Mouse (Mus musculus): ENCODE measurements around the gene Cpt1c. TPM values are rescaled to one million over a fixed set of nuclear protein-coding genes. Genes with fewer than 3 reads are reported as not detected.

The Cpt1c gene
- total and polyA plus RNA-seq, 2 experiments from 2014 or later = 50.7 to 99.4 TPM

GRCm38 (mm10) chr7:44916881-44917280 is 57.8 kb downstream of the Cpt1c start:
- Histone ChIP-seq H3K4me1 (ENCODE audit: insufficient read depth, low read length) (no peaks in the 10 kb centered on the region), H3K9ac (replicated peaks; ENCODE audit: low read length) (no peak overlapping the region), H3K27me3 (ENCODE audit: insufficient read depth, low read length) (no peaks in the 10 kb centered on the region), H3K4me3 (ENCODE audit: low read length) (no peak overlapping the region), H3K4me2 (ENCODE audit: low read depth, low read length) (no peak overlapping the region), H3K27ac (no peak overlapping the region), H3K36me3 (ENCODE audit: insufficient read depth, low read length) (peaks cover 18% of the 10 kb centered on the region; the same call in 1 of the 2 replicates), H3K9me3 (ENCODE audit: low read length) (no peaks in the 10 kb centered on the region)
- no peak for TF ChIP-seq CTCF (IDR thresholded peaks at IDR 0.05; ENCODE audit: low read depth)
- 90% methylated on average over 4 of the region's 4 CpGs for WGBS
- DNase-seq (ENCODE audit: low spot score) (no peak), ATAC-seq (0 out of 2 replicates have a peak, but pooled peaks have one; percentile 19)

GRCm38 (mm10) chr7:44916191-44916590 is 58.5 kb downstream of the Cpt1c start:
- Histone ChIP-seq H3K4me2 (ENCODE audit: low read depth, low read length) (no peak overlapping the region), H3K27ac (no peak overlapping the region), H3K4me1 (ENCODE audit: insufficient read depth, low read length) (no peaks in the 10 kb centered on the region), H3K36me3 (ENCODE audit: insufficient read depth, low read length) (peaks cover 18% of the 10 kb centered on the region; the same call in 1 of the 2 replicates), H3K4me3 (ENCODE audit: low read length) (no peak overlapping the region), H3K9ac (replicated peaks; ENCODE audit: low read length) (no peak overlapping the region), H3K9me3 (ENCODE audit: low read length) (no peaks in the 10 kb centered on the region), H3K27me3 (ENCODE audit: insufficient read depth, low read length) (no peaks in the 10 kb centered on the region)
- TF ChIP-seq CTCF (IDR thresholded peaks at IDR 0.05; ENCODE audit: low read depth) = no peak
- DNase-seq (ENCODE audit: low spot score) (no peak), ATAC-seq (no peak)
- WGBS = 86% methylated on average over 6 of the region's 6 CpGs

- Histone ChIP-seq H3K4me2 (ENCODE audit: low read depth, low read length) (no peak overlapping the region), H3K9ac (replicated peaks; ENCODE audit: low read length) (no peak overlapping the region), H3K27me3 (ENCODE audit: insufficient read depth, low read length) (no peaks in the 10 kb centered on the region), H3K36me3 (ENCODE audit: insufficient read depth, low read length) (peaks cover 26% of the 10 kb centered on the region; the same call in 1 of the 2 replicates), H3K4me3 (ENCODE audit: low read length) (no peak overlapping the region), H3K4me1 (ENCODE audit: insufficient read depth, low read length) (no peaks in the 10 kb centered on the region), H3K9me3 (ENCODE audit: low read length) (no peaks in the 10 kb centered on the region), H3K27ac (no peak overlapping the region)
- TF ChIP-seq CTCF (IDR thresholded peaks at IDR 0.05; ENCODE audit: low read depth) = no peak
- DNase-seq (ENCODE audit: low spot score) (no peak), ATAC-seq (no peak)
- 93% methylated on average over 9 of the region's 9 CpGs for WGBS
These were observed 59.3 kb downstream of the Cpt1c start for GRCm38 (mm10) chr7:44915314-44915713.

DNA sequence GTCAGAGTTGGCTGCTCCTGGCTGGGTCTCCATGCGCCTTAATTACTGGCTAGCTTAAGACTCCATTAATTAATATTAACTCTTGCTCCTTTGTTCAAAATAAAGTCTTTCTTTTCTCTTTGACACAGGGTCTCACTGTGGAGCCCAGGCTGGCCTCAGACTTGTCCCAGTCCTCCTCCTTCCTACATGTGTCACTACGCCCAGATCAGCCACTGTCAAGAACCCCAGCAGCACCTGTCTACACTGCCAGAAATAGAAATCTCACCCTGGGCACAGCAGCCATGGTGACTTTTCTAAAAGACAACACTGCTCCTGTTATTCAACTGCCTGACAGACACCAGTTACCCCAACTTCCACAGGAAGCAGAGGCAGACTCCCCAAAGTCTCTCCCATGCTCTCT is 60.3 kb downstream of the Cpt1c start:
- no peaks in the 10 kb centered on the region for H3K4me1 ChIP-seq (ENCODE audit: insufficient read depth, low read length)
- H3K4me2 ChIP-seq (ENCODE audit: low read depth, low read length) = no peak overlapping the region
- H3K4me3 ChIP-seq (ENCODE audit: low read length) = no peak overlapping the region
- no peaks in the 10 kb centered on the region for H3K9me3 ChIP-seq (ENCODE audit: low read length)
- ATAC-seq (no peak), DNase-seq (ENCODE audit: low spot score) (no peak)
- TF ChIP-seq CTCF (IDR thresholded peaks at IDR 0.05; ENCODE audit: low read depth) = no peak
- H3K27me3 ChIP-seq (ENCODE audit: insufficient read depth, low read length) = no peaks in the 10 kb centered on the region
- peaks cover 34% of the 10 kb centered on the region; the same call in 1 of the 2 replicates for H3K36me3 ChIP-seq (ENCODE audit: insufficient read depth, low read length)
- no peak overlapping the region for H3K9ac ChIP-seq (replicated peaks; ENCODE audit: low read length)
- no peak overlapping the region for H3K27ac ChIP-seq
- 82% methylated on average over 2 of the region's 2 CpGs for WGBS

Small RNA genes lying within 50 kb of the gene (microRNA-seq; reads per million reads assigned to microRNA genes)
- 1.1 to 1.8 reads per million in 2 experiments for gene Mir7054

Other genes with a start within 250 kb of the Cpt1c start
Only the 30 nearest of the 35 such genes appear.
- gene Nup62, start 158.8 kb downstream of the Cpt1c start, total RNA-seq (2014; rRNA removed) = 67.0 and 69.0 TPM in 2 replicates
- gene Nup62, start 158.8 kb downstream of the Cpt1c start, polyA plus RNA-seq (2015; fragmentation: Nextera tagmentation; extraction: Ambion mirVana) = 42.9 and 46.4 TPM in 2 replicates
- gene Il4i1, start 158.5 kb downstream of the Cpt1c start, total RNA-seq (2014; rRNA removed) = 0.47 and 0.68 TPM in 2 replicates
- 0.52 and 0.58 TPM in 2 replicates for gene Il4i1, start 158.5 kb downstream of the Cpt1c start, polyA plus RNA-seq (2015; fragmentation: Nextera tagmentation; extraction: Ambion mirVana)
- gene Atf5, start 158.2 kb downstream of the Cpt1c start, total RNA-seq (2014; rRNA removed) = 10.1 and 15.8 TPM in 2 replicates
- 4.1 and 4.4 TPM in 2 replicates for gene Atf5, start 158.2 kb downstream of the Cpt1c start, polyA plus RNA-seq (2015; fragmentation: Nextera tagmentation; extraction: Ambion mirVana)
- 136 and 156 TPM in 2 replicates for gene Akt1s1, start 125.9 kb downstream of the Cpt1c start, total RNA-seq (2014; rRNA removed)
- 94.3 and 95.4 TPM in 2 replicates for gene Akt1s1, start 125.9 kb downstream of the Cpt1c start, polyA plus RNA-seq (2015; fragmentation: Nextera tagmentation; extraction: Ambion mirVana)
- 53.7 and 98.5 TPM in 2 replicates for gene Tbc1d17, start 125.8 kb downstream of the Cpt1c start, total RNA-seq (2014; rRNA removed)
- gene Tbc1d17, start 125.8 kb downstream of the Cpt1c start, polyA plus RNA-seq (2015; fragmentation: Nextera tagmentation; extraction: Ambion mirVana) = 103 and 106 TPM in 2 replicates
- 22.9 and 47.1 TPM in 2 replicates for gene Pnkp, start 117.7 kb downstream of the Cpt1c start, total RNA-seq (2014; rRNA removed)
- gene Pnkp, start 117.7 kb downstream of the Cpt1c start, polyA plus RNA-seq (2015; fragmentation: Nextera tagmentation; extraction: Ambion mirVana) = 35.7 and 37.5 TPM in 2 replicates
- 524 and 597 TPM in 2 replicates for gene Ptov1, start 105.1 kb downstream of the Cpt1c start, total RNA-seq (2014; rRNA removed)
- 416 and 438 TPM in 2 replicates for gene Ptov1, start 105.1 kb downstream of the Cpt1c start, polyA plus RNA-seq (2015; fragmentation: Nextera tagmentation; extraction: Ambion mirVana)
- gene Med25, start 82.1 kb downstream of the Cpt1c start, total RNA-seq (2014; rRNA removed) = 193 and 194 TPM in 2 replicates
- gene Med25, start 82.1 kb downstream of the Cpt1c start, polyA plus RNA-seq (2015; fragmentation: Nextera tagmentation; extraction: Ambion mirVana) = 121 and 123 TPM in 2 replicates
- gene Fuz, start 78.8 kb downstream of the Cpt1c start, total RNA-seq (2014; rRNA removed) = 27.8 and 29.8 TPM in 2 replicates
- 14.5 and 14.9 TPM in 2 replicates for gene Fuz, start 78.8 kb downstream of the Cpt1c start, polyA plus RNA-seq (2015; fragmentation: Nextera tagmentation; extraction: Ambion mirVana)
- gene Ap2a1, start 45.4 kb downstream of the Cpt1c start, total RNA-seq (2014; rRNA removed) = 251 and 255 TPM in 2 replicates
- 113 and 115 TPM in 2 replicates for gene Ap2a1, start 45.4 kb downstream of the Cpt1c start, polyA plus RNA-seq (2015; fragmentation: Nextera tagmentation; extraction: Ambion mirVana)
- gene Tsks, start 31.6 kb downstream of the Cpt1c start, total RNA-seq (2014; rRNA removed) = not detected in 2 replicates
- 0.25 and 0.40 TPM in 2 replicates for gene Tsks, start 31.6 kb downstream of the Cpt1c start, polyA plus RNA-seq (2015; fragmentation: Nextera tagmentation; extraction: Ambion mirVana)
- gene Prmt1, start 11.7 kb upstream of the Cpt1c start, total RNA-seq (2014; rRNA removed) = 215 and 251 TPM in 2 replicates
- gene Prmt1, start 11.7 kb upstream of the Cpt1c start, polyA plus RNA-seq (2015; fragmentation: Nextera tagmentation; extraction: Ambion mirVana) = 470 and 531 TPM in 2 replicates
- 42.2 and 48.6 TPM in 2 replicates for gene Irf3, start 22.8 kb upstream of the Cpt1c start, total RNA-seq (2014; rRNA removed)
- gene Irf3, start 22.8 kb upstream of the Cpt1c start, polyA plus RNA-seq (2015; fragmentation: Nextera tagmentation; extraction: Ambion mirVana) = 31.5 and 33.7 TPM in 2 replicates
- 7.2 and 15.0 TPM in 2 replicates for gene Bcl2l12, start 23.9 kb upstream of the Cpt1c start, total RNA-seq (2014; rRNA removed)
- gene Bcl2l12, start 23.9 kb upstream of the Cpt1c start, polyA plus RNA-seq (2015; fragmentation: Nextera tagmentation; extraction: Ambion mirVana) = 13.0 and 13.6 TPM in 2 replicates
- 76.7 and 77.7 TPM in 2 replicates for gene Scaf1, start 41.5 kb upstream of the Cpt1c start, total RNA-seq (2014; rRNA removed)
- gene Scaf1, start 41.5 kb upstream of the Cpt1c start, polyA plus RNA-seq (2015; fragmentation: Nextera tagmentation; extraction: Ambion mirVana) = 40.7 and 45.6 TPM in 2 replicates
- 8.4 and 18.6 TPM in 2 replicates for gene Rras, start 43.1 kb upstream of the Cpt1c start, total RNA-seq (2014; rRNA removed)
- 15.8 and 16.9 TPM in 2 replicates for gene Rras, start 43.1 kb upstream of the Cpt1c start, polyA plus RNA-seq (2015; fragmentation: Nextera tagmentation; extraction: Ambion mirVana)
- gene Prr12, start 78.0 kb upstream of the Cpt1c start, total RNA-seq (2014; rRNA removed) = 14.0 and 18.1 TPM in 2 replicates
- 7.5 and 9.2 TPM in 2 replicates for gene Prr12, start 78.0 kb upstream of the Cpt1c start, polyA plus RNA-seq (2015; fragmentation: Nextera tagmentation; extraction: Ambion mirVana)
- gene Nosip, start 87.6 kb upstream of the Cpt1c start, total RNA-seq (2014; rRNA removed) = 72.9 and 83.1 TPM in 2 replicates
- 64.5 and 67.4 TPM in 2 replicates for gene Nosip, start 87.6 kb upstream of the Cpt1c start, polyA plus RNA-seq (2015; fragmentation: Nextera tagmentation; extraction: Ambion mirVana)
- gene Prrg2, start 87.8 kb upstream of the Cpt1c start, total RNA-seq (2014; rRNA removed) = 10.5 and 12.4 TPM in 2 replicates
- gene Prrg2, start 87.8 kb upstream of the Cpt1c start, polyA plus RNA-seq (2015; fragmentation: Nextera tagmentation; extraction: Ambion mirVana) = 15.3 and 17.2 TPM in 2 replicates
- 42.9 and 45.1 TPM in 2 replicates for gene Rcn3, start 117.4 kb upstream of the Cpt1c start, total RNA-seq (2014; rRNA removed)
- 39.3 and 42.0 TPM in 2 replicates for gene Rcn3, start 117.4 kb upstream of the Cpt1c start, polyA plus RNA-seq (2015; fragmentation: Nextera tagmentation; extraction: Ambion mirVana)
- 32.9 and 43.6 TPM in 2 replicates for gene Fcgrt, start 129.0 kb upstream of the Cpt1c start, total RNA-seq (2014; rRNA removed)
- 43.8 and 45.9 TPM in 2 replicates for gene Fcgrt, start 129.0 kb upstream of the Cpt1c start, polyA plus RNA-seq (2015; fragmentation: Nextera tagmentation; extraction: Ambion mirVana)
- gene Rps11, start 149.6 kb upstream of the Cpt1c start, total RNA-seq (2014; rRNA removed) = 743 and 824 TPM in 2 replicates
- gene Rps11, start 149.6 kb upstream of the Cpt1c start, polyA plus RNA-seq (2015; fragmentation: Nextera tagmentation; extraction: Ambion mirVana) = 768 and 794 TPM in 2 replicates
- gene Rpl13a, start 153.9 kb upstream of the Cpt1c start, total RNA-seq (2014; rRNA removed) = 1,377 and 1,807 TPM in 2 replicates
- gene Rpl13a, start 153.9 kb upstream of the Cpt1c start, polyA plus RNA-seq (2015; fragmentation: Nextera tagmentation; extraction: Ambion mirVana) = 800 and 828 TPM in 2 replicates
- gene Gm45713, start 161.4 kb upstream of the Cpt1c start, total RNA-seq (2014; rRNA removed) = not detected in 2 replicates
- gene Gm45713, start 161.4 kb upstream of the Cpt1c start, polyA plus RNA-seq (2015; fragmentation: Nextera tagmentation; extraction: Ambion mirVana) = 0.15 TPM in 1 of 2 replicates, not detected in the other
- 5.8 and 8.0 TPM in 2 replicates for gene Flt3l, start 161.6 kb upstream of the Cpt1c start, total RNA-seq (2014; rRNA removed)
- gene Flt3l, start 161.6 kb upstream of the Cpt1c start, polyA plus RNA-seq (2015; fragmentation: Nextera tagmentation; extraction: Ambion mirVana) = 2.1 and 3.0 TPM in 2 replicates
- gene Pih1d1, start 179.5 kb upstream of the Cpt1c start, total RNA-seq (2014; rRNA removed) = 119 and 124 TPM in 2 replicates
- 79.3 and 80.5 TPM in 2 replicates for gene Pih1d1, start 179.5 kb upstream of the Cpt1c start, polyA plus RNA-seq (2015; fragmentation: Nextera tagmentation; extraction: Ambion mirVana)
- 30.5 and 30.9 TPM in 2 replicates for gene Aldh16a1, start 179.7 kb upstream of the Cpt1c start, total RNA-seq (2014; rRNA removed)
- 19.0 and 20.6 TPM in 2 replicates for gene Aldh16a1, start 179.7 kb upstream of the Cpt1c start, polyA plus RNA-seq (2015; fragmentation: Nextera tagmentation; extraction: Ambion mirVana)
- 9.8 and 13.5 TPM in 2 replicates for gene Slc17a7, start 189.1 kb upstream of the Cpt1c start, total RNA-seq (2014; rRNA removed)
- 4.2 and 4.6 TPM in 2 replicates for gene Slc17a7, start 189.1 kb upstream of the Cpt1c start, polyA plus RNA-seq (2015; fragmentation: Nextera tagmentation; extraction: Ambion mirVana)
- gene Gfy, start 204.7 kb upstream of the Cpt1c start, total RNA-seq (2014; rRNA removed) = 0.36 TPM in 1 of 2 replicates, not detected in the other
- not detected in 2 replicates for gene Gfy, start 204.7 kb upstream of the Cpt1c start, polyA plus RNA-seq (2015; fragmentation: Nextera tagmentation; extraction: Ambion mirVana)
- gene Pth2, start 206.1 kb upstream of the Cpt1c start, total RNA-seq (2014; rRNA removed) = not detected in 2 replicates
- gene Pth2, start 206.1 kb upstream of the Cpt1c start, polyA plus RNA-seq (2015; fragmentation: Nextera tagmentation; extraction: Ambion mirVana) = 1.1 and 2.1 TPM in 2 replicates

Measured in hindbrain, postnatal 0 days (tissue).